Mouse (Mus musculus) c-Kit-negative CD71-positive TER-119-positive erythroid progenitor cells, embryonic 14.5 days (primary cell): ENCODE results near the gene March7.

ENCODE experiments used
- DNase-seq: peaks from one replicate; pipeline ENCODE4 v3.0.0-alpha.2; 2013; ENCODE audit warnings: low read depth, low spot score

The March7 gene

GRCm38 (mm10) chr2:60209703-60210651 is at the start of gene March7, which contains the start of gene Baz2b:
March7 (plus strand) TSS chr2:60209887.
Baz2b (minus strand) TSS chr2:60209839.
- peak; percentile 81 for DNase-seq

- DNase-seq = no peak
Observed at GRCm38 (mm10) chr2:60163744-60164143, 45.9 kb upstream of the March7 start.

GRCm38 (mm10) chr2:60165679-60166078 is 44.0 kb upstream of the March7 start:
- no peak for DNase-seq

- no peak for DNase-seq
Observed at GRCm38 (mm10) chr2:60166878-60167277, 42.8 kb upstream of the March7 start.

- peak; percentile 1 for DNase-seq
Observed at GRCm38 (mm10) chr2:60171786-60172530, 37.7 kb upstream of the March7 start.

- no peak for DNase-seq
Observed at GRCm38 (mm10) chr2:60172531-60172914, 37.2 kb upstream of the March7 start.

GRCm38 (mm10) chr2:60173190-60173589 is 36.5 kb upstream of the March7 start:
- peak; percentile 8 for DNase-seq

- no peak for DNase-seq
Observed at GRCm38 (mm10) chr2:60173595-60173994, 36.1 kb upstream of the March7 start.

- DNase-seq = no peak
Observed at GRCm38 (mm10) chr2:60175078-60175477, 34.6 kb upstream of the March7 start.

GRCm38 (mm10) chr2:60176087-60176486 is 33.6 kb upstream of the March7 start:
- no peak for DNase-seq

GRCm38 (mm10) chr2:60177490-60177889 is 32.2 kb upstream of the March7 start:
- DNase-seq = no peak

GRCm38 (mm10) chr2:60181696-60182095 is 28.0 kb upstream of the March7 start:
- no peak for DNase-seq

GRCm38 (mm10) chr2:60196841-60197240 is 12.8 kb upstream of the March7 start:
- no peak for DNase-seq

GRCm38 (mm10) chr2:60200051-60200562 is 9.6 kb upstream of the March7 start:
- no peak for DNase-seq

- no peak for DNase-seq
Observed at GRCm38 (mm10) chr2:60200667-60201066, 9.0 kb upstream of the March7 start.

GRCm38 (mm10) chr2:60202900-60203530 is 6.7 kb upstream of the March7 start:
- DNase-seq = no peak

GRCm38 (mm10) chr2:60203733-60204132 is 6.0 kb upstream of the March7 start:
- DNase-seq = no peak

GRCm38 (mm10) chr2:60204162-60204561 is 5.5 kb upstream of the March7 start:
- no peak for DNase-seq

- DNase-seq = no peak
Observed at GRCm38 (mm10) chr2:60205795-60206194, 3.9 kb upstream of the March7 start.

GRCm38 (mm10) chr2:60209122-60209611 is 520 bp upstream of the March7 start:
- DNase-seq = peak; percentile 43

- DNase-seq = no peak
Observed at GRCm38 (mm10) chr2:60210821-60211220, 1.1 kb downstream of the March7 start.

GRCm38 (mm10) chr2:60212488-60212887 is 2.8 kb downstream of the March7 start:
- no peak for DNase-seq
